Mouse (Mus musculus) ES-Bruce4 (cell line): ENCODE measurements at regions not wholly inside any gene's neighbourhood (a gene's known extent, or its start where the extent isn't known, plus 50 kb on each side); places are given as distances from the start of the nearest gene placed in this dataset.

Source experiments
- H3K27ac ChIP-seq: 2 replicates; pipeline ENCODE4 v1.5.1; 2012; ENCODE audit warnings: low read length, inconsistent platforms; ENCODE audit not compliant: insufficient read depth
- H3K27me3 ChIP-seq: 2 replicates; pipeline ENCODE4 v1.6.1; 2012; ENCODE audit warnings: mild to moderate bottlenecking, low read length, inconsistent platforms; ENCODE audit not compliant: control insufficient read depth, poor library complexity, insufficient read depth, severe bottlenecking
- H3K36me3 ChIP-seq: 2 replicates; pipeline ENCODE4 v1.6.1; 2012; ENCODE audit warnings: inconsistent platforms, mild to moderate bottlenecking, low read length, moderate library complexity; ENCODE audit not compliant: control insufficient read depth, poor library complexity, insufficient read depth, severe bottlenecking
- H3K4me1 ChIP-seq: one replicate; pipeline ENCODE4 v1.8.1; 2011; ENCODE audit warnings: low read length; ENCODE audit not compliant: control insufficient read depth, insufficient read depth
- H3K4me3 ChIP-seq: 2 replicates; pipeline ENCODE4 v1.5.1; 2011; ENCODE audit warnings: low read depth, mild to moderate bottlenecking, low read length
- H3K9ac ChIP-seq: 2 replicates; pipeline ENCODE4 v1.6.1; 2012; ENCODE audit warnings: low read depth, mild to moderate bottlenecking, inconsistent platforms; ENCODE audit not compliant: poor library complexity, severe bottlenecking
- H3K9me3 ChIP-seq: replicated peaks from 2 replicates; pipeline ENCODE4 v1.6.1; 2012; ENCODE audit warnings: mild to moderate bottlenecking, low read length, inconsistent platforms; ENCODE audit not compliant: control insufficient read depth, poor library complexity, insufficient read depth, severe bottlenecking
- CTCF ChIP-seq: IDR thresholded peaks from one replicate; pipeline ENCODE4 v1.8.1; 2011; ENCODE audit warnings: low read depth, low read length
- EP300 ChIP-seq: IDR thresholded peaks from 2 replicates; pipeline ENCODE4 v1.6.1; 2011; ENCODE audit warnings: low read depth, low read length; ENCODE audit not compliant: insufficient read depth
- POLR2A ChIP-seq: IDR thresholded peaks from one replicate; pipeline ENCODE4 v1.8.1; 2011; ENCODE audit warnings: low read length; ENCODE audit not compliant: insufficient read depth

GRCm38 (mm10) chr10:7264721-7265120 is 52.7 kb upstream of the Cnksr3 start:
- no peaks in the 10 kb centered on the region for H3K9me3 ChIP-seq
- H3K9ac ChIP-seq = no peak overlapping the region
- H3K27ac ChIP-seq = no peak overlapping the region
- H3K4me1 ChIP-seq = no peaks in the 10 kb centered on the region
- H3K27me3 ChIP-seq = no peaks in the 10 kb centered on the region; the same call in 1 of the 2 replicates
- H3K4me3 ChIP-seq = no peak overlapping the region
- H3K36me3 ChIP-seq = no peaks in the 10 kb centered on the region
- TF ChIP-seq CTCF (no peak), POLR2A (no peak), EP300 (no peak)
